Mouse (Mus musculus) lung, adult 18-20 months (tissue): Measurements from ENCODE around the gene Rabgap1l.

Source experiments
- DNase-seq, 2 experiments: peaks; one replicate each; pipeline ENCODE4 v3.0.0; 2022; ENCODE audit warnings: mixed read lengths in 2 of 2

Rabgap1l gene

DNA sequence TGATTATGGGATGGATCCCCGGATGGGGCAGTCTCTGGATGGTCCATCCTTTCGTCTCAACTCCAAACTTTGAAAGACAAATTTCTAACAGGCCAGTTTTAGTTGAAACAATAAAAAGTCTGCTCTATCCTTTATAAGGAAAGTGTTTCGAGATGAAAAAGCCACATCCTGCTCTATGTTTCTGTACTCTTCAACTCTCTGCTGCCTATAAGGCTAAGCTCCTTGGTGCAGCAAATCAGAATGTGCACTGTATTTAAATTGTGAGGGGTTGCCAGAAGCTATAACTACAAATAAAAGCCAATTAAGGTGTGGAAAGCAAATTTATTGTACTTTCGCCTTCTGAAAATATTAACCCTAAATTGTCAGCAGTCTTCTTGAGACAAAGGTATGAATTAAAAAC is 198.9 kb downstream of the Rabgap1l start:
- DNase-seq: no peak

- DNase-seq: peak in 1 of 2 experiments; percentile 15
Measured at GRCm38 (mm10) chr1:160588911-160589590, 204.0 kb downstream of the Rabgap1l start.

GRCm38 (mm10) chr1:160579309-160580233 is 213.4 kb downstream of the Rabgap1l start:
- DNase-seq: no peak

GRCm38 (mm10) chr1:160576124-160576523 is 216.9 kb downstream of the Rabgap1l start:
- DNase-seq: no peak

DNA sequence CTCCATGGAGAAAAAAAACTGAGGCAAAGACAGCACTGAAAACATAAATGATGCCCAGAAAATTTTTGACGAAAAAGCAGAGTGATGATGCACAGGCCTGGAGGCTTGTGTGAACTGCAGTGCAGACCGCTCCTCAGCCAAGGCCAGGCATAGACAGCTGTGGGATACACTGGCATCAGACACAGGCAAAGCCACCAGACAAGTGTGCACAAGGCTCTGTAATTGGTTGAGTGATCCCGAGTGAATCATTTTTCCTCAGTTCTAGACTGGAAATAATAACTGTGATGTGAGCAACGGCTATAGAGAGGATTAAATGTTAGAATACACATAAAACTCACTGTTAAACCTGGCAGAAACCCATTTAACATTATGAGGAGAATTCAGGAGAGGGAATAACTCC is 219.0 kb downstream of the Rabgap1l start:
- no peak for DNase-seq

DNA sequence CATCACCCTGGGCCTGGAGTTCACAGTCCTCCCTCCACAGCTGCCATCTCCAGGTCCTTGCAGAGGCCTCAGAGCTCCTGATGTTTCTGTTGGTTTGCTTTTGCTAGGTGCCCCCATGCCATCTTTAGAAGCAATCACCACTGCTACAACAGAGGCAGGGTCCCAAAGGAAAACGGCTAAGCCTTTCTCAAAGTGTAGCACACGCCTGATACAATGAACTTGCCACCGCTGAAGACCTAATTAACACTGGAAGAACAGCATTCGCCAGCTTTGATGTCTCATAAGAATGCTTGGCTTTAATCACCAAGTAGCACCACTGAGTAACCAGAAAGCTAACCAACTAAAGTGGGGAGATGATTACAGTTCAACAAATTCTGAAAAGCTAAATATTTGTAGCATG is 226.6 kb downstream of the Rabgap1l start:
- no peak for DNase-seq

GRCm38 (mm10) chr1:160561381-160561780 is 231.6 kb downstream of the Rabgap1l start:
- no peak for DNase-seq

GRCm38 (mm10) chr1:160550636-160551035 is 242.4 kb downstream of the Rabgap1l start:
- DNase-seq: no peak

- no peak for DNase-seq
Measured at GRCm38 (mm10) chr1:160547934-160548876, 244.8 kb downstream of the Rabgap1l start.

GRCm38 (mm10) chr1:160535649-160536048 is 257.4 kb downstream of the Rabgap1l start:
- DNase-seq: no peak

DNA sequence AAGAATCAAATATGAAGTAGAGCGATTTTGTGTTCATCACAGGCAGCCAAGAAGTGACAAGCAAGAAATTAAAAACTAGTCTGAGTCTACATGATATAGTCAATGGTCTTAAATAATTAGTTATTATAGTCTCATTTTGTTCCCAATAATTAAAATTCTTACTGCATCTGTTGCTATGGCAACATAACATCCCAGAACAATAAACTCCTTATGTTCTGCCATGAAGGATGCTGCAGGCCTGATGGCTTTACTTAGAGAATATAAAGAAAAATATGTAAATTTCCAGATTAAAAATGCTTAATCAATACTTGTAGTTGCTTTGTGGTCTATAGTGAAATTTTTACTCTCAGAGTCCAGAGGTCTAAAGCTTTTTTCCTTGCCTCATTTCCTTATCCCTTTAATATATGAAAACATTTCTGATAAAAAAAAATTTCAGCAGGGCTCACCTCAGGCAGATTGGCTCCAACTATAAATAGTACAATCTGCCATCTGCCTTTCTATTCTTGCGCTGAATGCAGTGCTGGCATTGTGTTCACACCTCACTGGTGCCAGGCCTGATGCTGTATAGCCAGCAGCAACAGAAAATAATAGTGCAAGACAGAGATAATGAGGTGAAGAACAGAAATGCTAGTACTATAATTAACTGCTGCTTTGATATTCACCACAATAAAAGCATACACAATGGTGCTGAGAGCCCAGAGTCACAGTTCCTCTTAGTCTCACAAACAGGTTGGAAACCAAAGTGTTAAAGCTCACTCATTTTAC is 258.3 kb downstream of the Rabgap1l start:
- DNase-seq: no peak

GRCm38 (mm10) chr1:160533209-160533820 is 259.7 kb downstream of the Rabgap1l start:
- DNase-seq: no peak

GRCm38 (mm10) chr1:160531402-160531801 is 261.6 kb downstream of the Rabgap1l start:
- DNase-seq: peak; percentile 68 to 73

DNA sequence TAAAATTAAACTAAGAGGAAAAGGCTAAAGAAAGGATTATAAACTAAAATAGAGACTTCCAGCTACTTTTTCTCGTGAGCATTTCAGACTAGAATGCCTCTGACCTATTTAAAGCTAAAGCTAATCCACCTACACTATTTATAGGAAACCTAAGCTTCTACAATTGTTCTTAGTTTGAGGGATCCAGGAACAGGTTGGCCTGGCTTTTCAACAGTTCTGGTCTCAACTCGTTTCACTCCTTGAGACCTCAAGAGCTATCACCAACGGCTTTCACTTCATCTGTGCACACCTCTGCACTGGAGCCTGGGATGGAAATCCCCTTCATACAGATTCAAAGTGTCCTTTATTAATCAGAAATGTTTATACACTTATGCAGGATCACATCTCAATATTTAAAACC is 271.1 kb downstream of the Rabgap1l start:
- no peak for DNase-seq

DNA sequence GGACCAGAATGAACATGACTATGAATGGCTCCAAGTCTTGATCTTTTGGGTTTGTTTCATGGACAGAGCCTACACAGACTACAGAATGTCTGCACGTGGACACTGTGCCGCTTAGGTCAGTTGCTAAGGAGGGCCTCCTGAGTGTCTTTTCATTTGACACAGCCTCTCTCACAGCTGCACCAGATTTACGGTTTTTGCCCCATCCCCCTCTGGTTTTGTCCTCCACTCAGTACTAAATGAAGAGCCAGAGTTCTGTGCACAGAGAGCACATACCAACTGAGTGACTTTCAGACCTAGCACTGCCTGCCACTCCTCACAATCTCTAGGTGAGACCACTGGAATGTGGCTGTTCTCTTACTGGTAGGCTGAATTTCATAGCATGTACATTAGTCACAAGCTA is 272.3 kb downstream of the Rabgap1l start:
- peak in 1 of 2 experiments; percentile 8 for DNase-seq

- DNase-seq: no peak
Measured at GRCm38 (mm10) chr1:160519896-160520465, 273.0 kb downstream of the Rabgap1l start.

DNA sequence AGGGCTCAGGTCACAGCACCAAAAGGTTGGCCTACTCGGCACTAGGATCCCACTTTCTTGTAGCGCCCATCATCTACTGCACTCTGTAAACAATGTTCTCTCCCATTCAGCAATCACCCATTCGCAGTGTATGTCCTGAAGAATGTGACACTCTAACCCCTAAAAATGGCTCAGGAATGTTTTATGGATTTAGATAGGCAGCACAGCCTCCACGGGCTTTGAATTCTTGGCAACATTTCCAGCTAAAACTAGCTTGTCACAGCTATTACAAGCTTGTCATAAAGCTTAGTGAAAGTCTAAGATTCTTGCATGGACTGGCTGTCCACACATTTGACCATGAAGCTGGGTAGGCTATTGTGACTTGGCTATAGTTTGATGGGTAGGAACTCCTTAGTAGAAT is 274.5 kb downstream of the Rabgap1l start:
- DNase-seq: no peak

- no peak for DNase-seq
Measured at GRCm38 (mm10) chr1:160507766-160508165, 285.2 kb downstream of the Rabgap1l start.

DNA sequence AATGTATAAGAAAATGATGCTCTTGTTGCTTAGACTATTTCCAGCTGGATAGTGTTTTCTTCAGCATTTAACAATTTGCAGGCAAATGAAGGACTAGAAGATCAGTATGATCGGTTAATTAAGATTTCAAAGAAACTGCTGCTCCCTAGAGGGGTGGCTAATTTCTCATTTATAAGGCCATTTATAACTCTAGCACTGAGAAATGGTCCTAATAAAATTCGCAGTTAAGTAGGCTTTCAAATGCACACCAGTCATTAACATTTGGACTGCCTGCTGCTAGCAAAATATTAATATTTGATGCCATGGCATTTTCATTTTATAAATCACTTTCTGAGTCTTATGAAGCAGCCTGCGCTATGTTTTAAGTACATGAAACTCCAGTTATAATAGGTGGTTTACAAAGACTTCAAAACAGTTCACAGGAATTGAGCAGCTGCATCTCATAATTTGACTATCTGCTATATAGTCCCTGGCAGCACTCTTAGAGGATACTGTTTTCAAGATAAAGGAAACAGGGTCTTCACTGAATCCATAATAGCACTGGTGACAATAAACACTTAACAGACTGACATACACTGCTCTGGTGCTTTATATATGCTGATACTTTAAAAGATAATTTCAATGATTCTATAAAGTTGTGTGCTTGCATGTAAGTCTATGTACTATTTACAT is 296.0 kb downstream of the Rabgap1l start:
- no peak for DNase-seq

- no peak for DNase-seq
Measured at GRCm38 (mm10) chr1:160485731-160486130, 307.3 kb downstream of the Rabgap1l start.

GRCm38 (mm10) chr1:160485028-160485427 is 308.0 kb downstream of the Rabgap1l start:
- DNase-seq: no peak
